Mouse (Mus musculus) myocyte (in vitro differentiated cells): ENCODE results near the gene Olfr1278.

Source experiments
- CEBPB ChIP-seq: IDR thresholded peaks from 2 replicates; pipeline ENCODE4 v1.6.1; 2011; ENCODE audit warnings: mild to moderate bottlenecking, moderate library complexity; ENCODE audit not compliant: poor library complexity, insufficient read depth, severe bottlenecking
- E2F4 ChIP-seq: IDR thresholded peaks from one replicate; pipeline ENCODE4 v1.6.1; 2011; ENCODE audit warnings: mild to moderate bottlenecking, control low read depth, moderate library complexity; ENCODE audit not compliant: insufficient read depth
- MAX ChIP-seq: IDR thresholded peaks from one replicate; pipeline ENCODE4 v1.6.1; 2011; ENCODE audit warnings: low read depth, mild to moderate bottlenecking, control low read depth
- MYOD1 ChIP-seq, 3 experiments: IDR thresholded peaks; one replicate each; pipeline ENCODE4 v1.6.1; 2011; ENCODE audit warnings: control low read depth in 2 of 3, low read depth in 2 of 3, mild to moderate bottlenecking in 2 of 3, moderate library complexity in 1 of 3; ENCODE audit not compliant: insufficient read length in 2 of 3, control insufficient read depth in 1 of 3
- MYOG ChIP-seq, 3 experiments: IDR thresholded peaks; one replicate each; pipeline ENCODE4 v1.6.1; 2011; ENCODE audit warnings: control low read depth in 2 of 3, low read depth in 2 of 3, mild to moderate bottlenecking in 2 of 3; ENCODE audit not compliant: insufficient read length in 2 of 3, control insufficient read depth in 1 of 3, insufficient read depth in 1 of 3
- POLR2A ChIP-seq: IDR thresholded peaks from one replicate; pipeline ENCODE4 v1.6.1; 2011; ENCODE audit warnings: low read depth, mild to moderate bottlenecking, control low read depth, moderate library complexity; ENCODE audit not compliant: insufficient read length
- POLR2AphosphoS2 ChIP-seq: IDR thresholded peaks from one replicate; pipeline ENCODE4 v1.6.1; 2011; ENCODE audit warnings: low read depth, control low read depth; ENCODE audit not compliant: insufficient read length
- REST ChIP-seq: IDR thresholded peaks from one replicate; pipeline ENCODE4 v1.6.1; 2011; ENCODE audit warnings: mild to moderate bottlenecking, control low read depth, moderate library complexity; ENCODE audit not compliant: insufficient read depth, insufficient read length
- SRF ChIP-seq: IDR thresholded peaks from one replicate; pipeline ENCODE4 v1.6.1; 2011; ENCODE audit warnings: low read depth; ENCODE audit not compliant: control insufficient read depth, insufficient read length
- TCF12 ChIP-seq: IDR thresholded peaks from one replicate; pipeline ENCODE4 v1.6.1; 2011; ENCODE audit warnings: mild to moderate bottlenecking, control low read depth; ENCODE audit not compliant: poor library complexity, insufficient read depth, severe bottlenecking
- TCF3 ChIP-seq: IDR thresholded peaks from one replicate; pipeline ENCODE4 v1.6.1; 2011; ENCODE audit warnings: low read depth, control low read depth; ENCODE audit not compliant: insufficient read length
- USF1 ChIP-seq: IDR thresholded peaks from one replicate; pipeline ENCODE4 v1.6.1; 2011; ENCODE audit warnings: low read depth, mild to moderate bottlenecking, control low read depth, moderate library complexity

GRCm38 (mm10) chr2:111300374-111300773 lies 10.4 kb downstream of the Olfr1278 start, which contains the start of gene Olfr1279:
- no peak for TF ChIP-seq POLR2A
- TF ChIP-seq MYOG (IDR thresholded peaks at IDR 0.05; ENCODE audit: control insufficient read depth in 1 of 3, insufficient read depth in 1 of 3, insufficient read length in 2 of 3, low read depth in 2 of 3) = no peak
- TF ChIP-seq MAX = no peak
- no peak for TF ChIP-seq CEBPB
- TF ChIP-seq USF1 = no peak
- TF ChIP-seq TCF12 = no peak
- no peak for TF ChIP-seq POLR2AphosphoS2
- no peak for TF ChIP-seq SRF
- TF ChIP-seq REST = no peak
- TF ChIP-seq E2F4 = no peak
- no peak for TF ChIP-seq MYOD1 (IDR thresholded peaks at IDR 0.05; ENCODE audit: control insufficient read depth in 1 of 3, insufficient read length in 2 of 3, low read depth in 2 of 3)
- TF ChIP-seq TCF3 = no peak
